Mouse (Mus musculus): ENCODE data around the gene 4930513O06Rik. TPM values are rescaled to one million over a fixed set of nuclear protein-coding genes. Genes with fewer than 3 reads are reported as not detected.

The 4930513O06Rik gene
- polyA plus RNA-seq, 2 experiments = 0.25 TPM; not detected in 1

DNA sequence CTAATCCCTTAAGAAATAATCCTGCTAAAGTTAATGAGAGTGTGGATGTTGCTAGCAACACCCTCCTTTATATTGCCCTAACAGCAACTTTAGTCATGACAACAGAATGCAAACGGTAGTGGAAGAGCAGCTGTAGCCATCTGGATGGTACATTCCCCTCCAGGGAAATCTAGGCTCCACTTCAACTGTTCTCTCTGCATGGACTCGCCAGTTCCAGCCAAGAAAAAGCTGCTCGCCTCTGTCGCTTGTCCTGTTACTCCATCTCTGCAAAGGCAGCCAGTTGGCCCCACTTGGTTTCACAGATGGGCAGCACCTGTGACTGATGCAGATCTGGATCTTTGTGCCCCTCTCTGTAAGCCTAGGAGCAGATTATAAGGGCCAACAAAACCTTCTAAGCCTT, 48.0 kb downstream of the 4930513O06Rik start:
- TF ChIP-seq EP300 (IDR thresholded peaks at IDR 0.05; ENCODE audit: low read depth) (no peak), CTCF (IDR thresholded peaks at IDR 0.05; ENCODE audit: low read depth) (no peak)
- DNase-seq (ENCODE audit: low read depth in 3 of 3, low spot score in 3 of 3) (no peak), ATAC-seq (ENCODE audit: insufficient read depth) (no peak)
- no peaks in the 10 kb centered on the region for H3K4me1 ChIP-seq (replicated peaks; ENCODE audit: control insufficient read depth in 2 of 2, insufficient read depth in 2 of 2, low read length in 1 of 2)
- no peak overlapping the region for H3K9ac ChIP-seq (replicated peaks)
- no peak overlapping the region for H3K4me3 ChIP-seq (ENCODE audit: insufficient read depth in 1 of 2, low read depth in 2 of 2, low read length in 2 of 2)
- no peak overlapping the region for H3K4me2 ChIP-seq (ENCODE audit: low read depth)
- no peak overlapping the region for H3K27ac ChIP-seq
- H3K27me3 ChIP-seq (ENCODE audit: control insufficient read depth, insufficient read depth, low read length) = no peaks in the 10 kb centered on the region
- H3K9me3 ChIP-seq (ENCODE audit: control insufficient read depth, low read length) = no peaks in the 10 kb centered on the region
- H3K36me3 ChIP-seq (replicated peaks; ENCODE audit: control insufficient read depth, insufficient read depth, low read depth) = no peaks in the 10 kb centered on the region
- WGBS (ENCODE audit: insufficient replicate concordance) = 57% methylated on average over 4 of the region's 4 CpGs

Other genes with a start within 250 kb of the 4930513O06Rik start
- gene Nrk, start 171.8 kb upstream of the 4930513O06Rik start, polyA plus RNA-seq (2012; rRNA removed) = 1.2 and 1.4 TPM in 2 replicates
- 1.7 and 1.9 TPM in 2 replicates for gene Nrk, start 171.8 kb upstream of the 4930513O06Rik start, polyA plus RNA-seq (2014; fragmentation: Nextera tagmentation; extraction: Ambion mirVana)
- gene Serpina7, start 1.0 kb upstream of the 4930513O06Rik start, polyA plus RNA-seq (2012; rRNA removed) = 1.4 and 2.6 TPM in 2 replicates
- 8.5 and 8.9 TPM in 2 replicates for gene Serpina7, start 1.0 kb upstream of the 4930513O06Rik start, polyA plus RNA-seq (2014; fragmentation: Nextera tagmentation; extraction: Ambion mirVana)
- gene 4933428M09Rik, start 93.0 kb downstream of the 4930513O06Rik start, polyA plus RNA-seq (2012; rRNA removed) = not detected in 2 replicates
- gene 4933428M09Rik, start 93.0 kb downstream of the 4930513O06Rik start, polyA plus RNA-seq (2014; fragmentation: Nextera tagmentation; extraction: Ambion mirVana) = not detected in 2 replicates
- 0.22 and 0.42 TPM in 2 replicates for gene Mum1l1, start 123.8 kb downstream of the 4930513O06Rik start, polyA plus RNA-seq (2012; rRNA removed)
- gene Mum1l1, start 123.8 kb downstream of the 4930513O06Rik start, polyA plus RNA-seq (2014; fragmentation: Nextera tagmentation; extraction: Ambion mirVana) = 1.4 and 1.6 TPM in 2 replicates
- 0.10 and 0.13 TPM in 2 replicates for gene Trap1a, start 247.4 kb downstream of the 4930513O06Rik start, polyA plus RNA-seq (2012; rRNA removed)
- not detected in 2 replicates for gene Trap1a, start 247.4 kb downstream of the 4930513O06Rik start, polyA plus RNA-seq (2014; fragmentation: Nextera tagmentation; extraction: Ambion mirVana)

Data from liver, embryonic 14.5 days (tissue).